Mouse (Mus musculus): Measurements from ENCODE around the gene 1700019N19Rik. TPM values are rescaled to one million over a fixed set of nuclear protein-coding genes. Genes with fewer than 3 reads are reported as not detected.

Gene 1700019N19Rik
- not detected in 2 replicates for polyA plus RNA-seq (2012; ENCODE audit: low replicate concordance)

GRCm38 (mm10) chr19:58794284-58794683 lies at the start of gene 1700019N19Rik:
TSS of gene 1700019N19Rik (minus strand) at chr19:58794461.

GRCm38 (mm10) chr19:58759423-58759822 lies 34.8 kb downstream of the 1700019N19Rik start, which contains the start of gene Pnliprp2:
TSS of gene Pnliprp2 (plus strand) at chr19:58759719.

Other genes starting within 250 kb of the 1700019N19Rik start
- gene Pnlip, start 142.0 kb downstream of the 1700019N19Rik start, polyA plus RNA-seq (2012; ENCODE audit: low replicate concordance) = 0.68 TPM in 1 of 2 replicates, not detected in the other
- not detected in 2 replicates for gene Pnliprp1, start 65.6 kb downstream of the 1700019N19Rik start, polyA plus RNA-seq (2012; ENCODE audit: low replicate concordance)
- not detected in 2 replicates for gene Pnliprp2, start 34.7 kb downstream of the 1700019N19Rik start, polyA plus RNA-seq (2012; ENCODE audit: low replicate concordance)
- not detected in 2 replicates for gene Eno4, start 149.0 kb upstream of the 1700019N19Rik start, polyA plus RNA-seq (2012; ENCODE audit: low replicate concordance)
- 0.56 and 0.74 TPM in 2 replicates for gene Hspa12a, start 149.2 kb upstream of the 1700019N19Rik start, polyA plus RNA-seq (2012; ENCODE audit: low replicate concordance)